Mouse (Mus musculus): ENCODE data around the gene Dazap1. TPM values are rescaled to one million over a fixed set of nuclear protein-coding genes. Genes with fewer than 3 reads are reported as not detected.
A peak's percentile ranks its signal among the peaks of the same experiment; 100 is the strongest.

The Dazap1 gene
- polyA plus RNA-seq, 1 experiment, result 49.1 TPM

- Histone ChIP-seq H3K27me3 (replicated peaks; ENCODE audit: control insufficient read depth, insufficient read depth, low read length) (no peaks in the 10 kb centered on the region), H3K36me3 (ENCODE audit: control insufficient read depth, insufficient read depth, low read length) (no peaks in the 10 kb centered on the region), H3K4me1 (ENCODE audit: control insufficient read depth, insufficient read depth, low read length) (peaks cover 5% of the 10 kb centered on the region; the same call in 1 of the 2 replicates), H3K27ac (ENCODE audit: insufficient read depth, low read depth, low read length) (no peak overlapping the region), H3K4me3 (ENCODE audit: insufficient read depth, low read depth, low read length) (no peak overlapping the region)
- 60% methylated on average over 10 of the region's 10 CpGs for WGBS
- no peak for TF ChIP-seq CTCF (conservative IDR thresholded peaks at IDR 0.05; ENCODE audit: insufficient read depth, insufficient read length, low read depth, low read length)
- TF ChIP-seq POLR2A (IDR thresholded peaks at IDR 0.05; ENCODE audit: low read depth, low read length), result no peak
- DNase-seq, result peak; percentile 33
Observed at GRCm38 (mm10) chr10:80331636-80332524, 70.6 kb downstream of the Dazap1 start.

DNA sequence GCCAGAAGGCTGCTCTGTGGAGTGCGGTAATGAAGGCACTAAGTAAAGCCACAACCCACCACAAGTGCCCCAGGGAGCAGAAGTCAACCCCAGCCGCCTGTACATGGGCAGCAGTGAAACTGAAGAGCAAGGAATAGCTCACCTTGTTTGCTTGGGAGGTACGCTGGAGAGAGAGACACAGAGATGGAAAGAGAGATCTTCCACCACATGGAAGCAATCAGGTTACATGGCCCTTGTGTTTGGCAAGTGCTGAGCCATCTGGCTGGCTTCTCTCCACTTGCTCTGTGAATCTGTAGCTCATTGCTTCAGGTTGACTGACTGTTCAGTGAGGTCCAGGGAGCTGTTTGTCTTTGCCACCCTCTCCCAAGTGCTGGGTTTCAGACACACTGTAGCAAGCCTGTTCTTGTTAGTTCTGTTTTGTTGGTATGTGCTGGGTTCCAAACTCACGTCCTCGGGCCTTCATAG is 71.3 kb downstream of the Dazap1 start:
- Histone ChIP-seq H3K4me1 (ENCODE audit: control insufficient read depth, insufficient read depth, low read length) (peaks cover 5% of the 10 kb centered on the region; the same call in 1 of the 2 replicates), H3K27me3 (replicated peaks; ENCODE audit: control insufficient read depth, insufficient read depth, low read length) (no peaks in the 10 kb centered on the region), H3K36me3 (ENCODE audit: control insufficient read depth, insufficient read depth, low read length) (no peaks in the 10 kb centered on the region), H3K27ac (ENCODE audit: insufficient read depth, low read depth, low read length) (no peak overlapping the region), H3K4me3 (ENCODE audit: insufficient read depth, low read depth, low read length) (no peak overlapping the region)
- no peak for TF ChIP-seq CTCF (conservative IDR thresholded peaks at IDR 0.05; ENCODE audit: insufficient read depth, insufficient read length, low read depth, low read length)
- no peak for TF ChIP-seq POLR2A (IDR thresholded peaks at IDR 0.05; ENCODE audit: low read depth, low read length)
- DNase-seq, result no peak
- 81% methylated on average over 5 of the region's 5 CpGs for WGBS

DNA sequence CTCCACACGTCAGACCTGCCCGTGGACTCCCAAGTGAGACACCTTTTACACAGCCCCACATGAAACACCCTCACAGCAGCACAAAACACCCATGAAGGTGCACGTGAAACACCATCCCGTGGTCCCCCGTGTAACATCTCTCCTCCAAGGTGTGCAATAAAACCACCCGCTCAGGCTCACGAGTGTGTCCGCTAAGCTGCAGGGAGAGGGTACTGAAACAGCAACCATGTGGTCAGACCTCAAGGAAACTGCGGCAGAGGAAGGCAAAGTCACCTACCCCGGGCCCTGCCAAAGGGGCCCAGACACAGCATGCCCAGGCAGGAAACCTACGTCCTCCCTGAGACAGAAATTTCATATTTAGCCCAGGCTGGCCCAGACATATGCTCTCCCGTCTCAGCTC is 75.0 kb downstream of the Dazap1 start:
- H3K27me3 ChIP-seq (replicated peaks; ENCODE audit: control insufficient read depth, insufficient read depth, low read length), result no peaks in the 10 kb centered on the region
- no peaks in the 10 kb centered on the region for H3K4me1 ChIP-seq (ENCODE audit: control insufficient read depth, insufficient read depth, low read length)
- no peak for TF ChIP-seq CTCF (conservative IDR thresholded peaks at IDR 0.05; ENCODE audit: insufficient read depth, insufficient read length, low read depth, low read length)
- no peak for TF ChIP-seq POLR2A (IDR thresholded peaks at IDR 0.05; ENCODE audit: low read depth, low read length)
- no peak for DNase-seq
- H3K27ac ChIP-seq (ENCODE audit: insufficient read depth, low read depth, low read length), result no peak overlapping the region
- no peaks in the 10 kb centered on the region for H3K36me3 ChIP-seq (ENCODE audit: control insufficient read depth, insufficient read depth, low read length)
- H3K4me3 ChIP-seq (ENCODE audit: insufficient read depth, low read depth, low read length), result no peak overlapping the region
- 87% methylated on average over 12 of the region's 12 CpGs for WGBS

Other genes with a start within 250 kb of the Dazap1 start
- gene Arhgap45, start 244.8 kb upstream of the Dazap1 start, polyA plus RNA-seq (2012; rRNA removed), result 9.6 and 25.5 TPM in 2 replicates
- 230 and 235 TPM in 2 replicates for gene Polr2e, start 221.7 kb upstream of the Dazap1 start, polyA plus RNA-seq (2012; rRNA removed)
- 1,431 and 1,557 TPM in 2 replicates for gene Gpx4, start 214.3 kb upstream of the Dazap1 start, polyA plus RNA-seq (2012; rRNA removed)
- gene Sbno2, start 155.9 kb upstream of the Dazap1 start, polyA plus RNA-seq (2012; rRNA removed), result 27.7 and 30.8 TPM in 2 replicates
- 114 and 117 TPM in 2 replicates for gene Stk11, start 145.7 kb upstream of the Dazap1 start, polyA plus RNA-seq (2012; rRNA removed)
- 1,948 and 2,036 TPM in 2 replicates for gene Atp5d, start 122.9 kb upstream of the Dazap1 start, polyA plus RNA-seq (2012; rRNA removed)
- 8.1 and 8.7 TPM in 2 replicates for gene Cbarp, start 120.7 kb upstream of the Dazap1 start, polyA plus RNA-seq (2012; rRNA removed)
- gene Midn, start 113.2 kb upstream of the Dazap1 start, polyA plus RNA-seq (2012; rRNA removed), result 65.6 and 67.0 TPM in 2 replicates
- 86.7 and 87.8 TPM in 2 replicates for gene Cirbp, start 95.5 kb upstream of the Dazap1 start, polyA plus RNA-seq (2012; rRNA removed)
- 7.9 and 11.2 TPM in 2 replicates for gene 1600002K03Rik, start 88.5 kb upstream of the Dazap1 start, polyA plus RNA-seq (2012; rRNA removed)
- gene Efna2, start 82.0 kb upstream of the Dazap1 start, polyA plus RNA-seq (2012; rRNA removed), result 1.5 TPM in 2 replicates
- gene Mum1, start 35.1 kb upstream of the Dazap1 start, polyA plus RNA-seq (2012; rRNA removed), result 25.6 and 30.4 TPM in 2 replicates
- gene Ndufs7, start 12.4 kb upstream of the Dazap1 start, polyA plus RNA-seq (2012; rRNA removed), result 1,001 and 1,041 TPM in 2 replicates
- gene Gamt, start 474 bp upstream of the Dazap1 start, polyA plus RNA-seq (2012; rRNA removed), result 66.7 and 68.4 TPM in 2 replicates
- gene Rps15, start 31.0 kb downstream of the Dazap1 start, polyA plus RNA-seq (2012; rRNA removed), result 1,371 and 1,777 TPM in 2 replicates
- 0.74 and 0.95 TPM in 2 replicates for gene Apc2, start 34.5 kb downstream of the Dazap1 start, polyA plus RNA-seq (2012; rRNA removed)
- gene 2310011J03Rik, start 59.1 kb downstream of the Dazap1 start, polyA plus RNA-seq (2012; rRNA removed), result 47.8 and 52.5 TPM in 2 replicates
- 9.1 and 12.2 TPM in 2 replicates for gene Pcsk4, start 68.0 kb downstream of the Dazap1 start, polyA plus RNA-seq (2012; rRNA removed)
- 24.7 and 25.1 TPM in 2 replicates for gene Reep6, start 68.5 kb downstream of the Dazap1 start, polyA plus RNA-seq (2012; rRNA removed)
- 5.5 and 7.4 TPM in 2 replicates for gene Adamtsl5, start 86.9 kb downstream of the Dazap1 start, polyA plus RNA-seq (2012; rRNA removed)
- 1.8 and 2.0 TPM in 2 replicates for gene Plk5, start 95.0 kb downstream of the Dazap1 start, polyA plus RNA-seq (2012; rRNA removed)
- gene Mex3d, start 126.2 kb downstream of the Dazap1 start, polyA plus RNA-seq (2012; rRNA removed), result 7.9 and 11.9 TPM in 2 replicates
- 143 and 151 TPM in 2 replicates for gene Mbd3, start 138.1 kb downstream of the Dazap1 start, polyA plus RNA-seq (2012; rRNA removed)
- gene Uqcr11, start 145.3 kb downstream of the Dazap1 start, polyA plus RNA-seq (2012; rRNA removed), result 3,960 and 3,968 TPM in 2 replicates
- 33.3 and 38.6 TPM in 2 replicates for gene Tcf3, start 172.2 kb downstream of the Dazap1 start, polyA plus RNA-seq (2012; rRNA removed)
- 0.03 TPM in 1 of 2 replicates, not detected in the other for gene Onecut3, start 233.3 kb downstream of the Dazap1 start, polyA plus RNA-seq (2012; rRNA removed)

All from kidney, adult 2 months (tissue).